Mouse (Mus musculus) 3134 (cell line): ENCODE measurements around the gene Zfp786.
"Not testable (repeated sequence)": the region's sequence is repeated elsewhere in the genome, so short reads cannot be mapped to it uniquely, and the experiment has no call there.

Source experiments
- DNase-seq: peaks from one replicate; pipeline ENCODE4 v3.0.0-alpha.2; 2011; ENCODE audit warnings: low spot score; ENCODE audit not compliant: insufficient read length; ENCODE audit errors: extremely low read depth

Zfp786 gene

GRCm38 (mm10) chr6:47784707-47785412 is 45.8 kb downstream of the Zfp786 start:
- DNase-seq = no peak

- peak; percentile 56 for DNase-seq
Measured at GRCm38 (mm10) chr6:47781091-47781968, 49.3 kb downstream of the Zfp786 start.

DNA sequence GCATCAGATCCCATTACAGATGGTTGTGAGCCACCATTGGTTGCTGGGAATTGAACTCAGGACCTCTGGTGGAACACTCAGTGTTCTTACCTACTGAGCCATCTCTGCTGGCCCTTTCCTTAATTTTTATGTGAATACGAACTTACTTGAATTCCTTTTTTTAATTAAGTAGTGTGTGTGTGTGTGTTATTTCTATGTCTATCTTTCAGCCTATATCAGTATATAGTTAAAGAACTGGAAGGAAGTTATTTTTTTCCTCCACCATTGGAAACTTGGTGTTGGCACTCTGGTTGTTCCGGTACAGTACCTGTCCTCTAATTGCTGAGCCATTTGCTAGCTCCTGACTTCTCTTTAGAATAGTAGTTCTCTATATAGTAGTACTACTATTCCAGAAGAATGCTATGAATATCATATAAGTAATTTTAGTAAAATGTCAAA is 50.1 kb downstream of the Zfp786 start:
- peak; percentile 53 for DNase-seq

- DNase-seq = not testable (repeated sequence)
Measured at GRCm38 (mm10) chr6:47771760-47772159, 58.9 kb downstream of the Zfp786 start.

DNA sequence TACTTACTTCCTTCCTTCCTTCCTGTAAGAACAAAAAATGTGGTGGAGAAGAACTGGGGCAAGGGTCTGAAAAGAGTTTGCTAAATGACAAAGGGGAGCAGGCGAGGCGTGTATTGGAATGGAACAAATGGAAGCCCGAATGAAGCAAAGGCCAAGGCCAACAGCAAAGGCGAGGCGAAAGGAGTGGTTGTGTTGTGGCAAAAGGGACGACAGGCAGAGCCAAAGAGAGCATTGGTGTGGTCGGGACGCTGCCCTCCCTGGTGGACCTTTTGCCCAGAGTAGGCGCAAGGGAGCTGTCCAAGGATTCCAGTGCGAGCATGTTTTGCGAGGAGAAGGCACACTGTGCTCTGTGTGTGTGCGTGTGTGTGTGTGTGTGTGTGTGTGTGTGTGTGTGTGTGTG is 59.6 kb downstream of the Zfp786 start:
- not testable (repeated sequence) for DNase-seq

DNA sequence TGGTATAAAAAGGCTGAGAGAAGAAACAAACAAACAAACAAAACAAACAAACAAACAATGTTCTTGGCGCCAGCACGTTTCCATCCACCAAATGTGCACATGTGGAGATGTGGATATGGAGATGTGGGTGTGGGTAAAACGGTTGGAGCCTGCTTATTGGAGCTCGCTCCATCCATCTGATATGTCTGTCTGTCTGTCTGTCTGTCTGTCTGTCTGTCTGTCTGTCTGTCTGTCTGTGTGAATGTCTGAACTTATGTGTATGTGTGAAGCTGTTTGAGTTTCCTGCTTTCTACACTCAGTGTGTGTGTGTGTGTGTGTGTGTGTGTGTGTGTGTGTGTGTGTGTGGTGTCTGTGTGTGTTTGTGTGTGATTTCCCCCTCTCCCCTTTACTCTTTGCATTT is 60.8 kb downstream of the Zfp786 start:
- not testable (repeated sequence) for DNase-seq
